Mouse (Mus musculus) ovary, postnatal 14 days (tissue): ENCODE results near the gene Espn.

ENCODE experiments used
- DNase-seq: peaks from one replicate; pipeline ENCODE4 v3.0.0; 2022; ENCODE audit warnings: low spot score

The Espn gene

GRCm38 (mm10) chr4:152146033-152146827, 5.9 kb downstream of the Espn start:
- no peak for DNase-seq

- no peak for DNase-seq
These were observed 6.7 kb downstream of the Espn start for GRCm38 (mm10) chr4:152145473-152145872.

- no peak for DNase-seq
These were observed 8.5 kb downstream of the Espn start for GRCm38 (mm10) chr4:152143632-152144031.

- DNase-seq = no peak
These were observed 10.5 kb downstream of the Espn start for GRCm38 (mm10) chr4:152141521-152142135.

- DNase-seq = no peak
These were observed 11.7 kb downstream of the Espn start for GRCm38 (mm10) chr4:152140441-152140840.

GRCm38 (mm10) chr4:152138497-152139260, 13.5 kb downstream of the Espn start:
- DNase-seq = peak; percentile 89

GRCm38 (mm10) chr4:152136876-152137250, 15.3 kb downstream of the Espn start:
- no peak for DNase-seq

GRCm38 (mm10) chr4:152136112-152136875, 15.9 kb downstream of the Espn start:
- DNase-seq = no peak

GRCm38 (mm10) chr4:152135363-152135762, 16.8 kb downstream of the Espn start:
- DNase-seq = no peak

GRCm38 (mm10) chr4:152134507-152134906, 17.7 kb downstream of the Espn start:
- no peak for DNase-seq

GRCm38 (mm10) chr4:152133213-152133612, 19.0 kb downstream of the Espn start:
- no peak for DNase-seq

- DNase-seq = no peak
These were observed 19.4 kb downstream of the Espn start for GRCm38 (mm10) chr4:152132772-152133169.

- DNase-seq = no peak
These were observed 20.1 kb downstream of the Espn start for GRCm38 (mm10) chr4:152131809-152132771.

GRCm38 (mm10) chr4:152130771-152131653, 21.2 kb downstream of the Espn start:
- peak; percentile 55 for DNase-seq

GRCm38 (mm10) chr4:152129395-152129930, 22.7 kb downstream of the Espn start:
- DNase-seq = no peak

- no peak for DNase-seq
These were observed 23.4 kb downstream of the Espn start for GRCm38 (mm10) chr4:152128784-152129183.

- DNase-seq = no peak
These were observed 24.3 kb downstream of the Espn start for GRCm38 (mm10) chr4:152127884-152128283.

- DNase-seq = no peak
These were observed 25.9 kb downstream of the Espn start for GRCm38 (mm10) chr4:152126026-152126920.
